Comparison of ENCODE assay signal across 28 mouse cellular contexts in genomic region chr11:98369337-98369736, GRCm38 (mm10). TPM values are rescaled to one million over a fixed set of nuclear protein-coding genes. Genes with fewer than 3 reads are reported as not detected.
DNase-seq lines count a peak whose midpoint lies in the region; ATAC-seq lines count a peak whose summit lies in the region.
"Had no signal": no experiment of that assay in that cellular context is flagged by ENCODE, and none has a peak within 500 bp of the region (broad histone marks: within the 10 kb centered on the region; RNA-seq: fewer than 3 reads in every experiment).

No protein-coding gene starts in this region.

- peak; percentile 51; the same call in 1 of the 2 replicates for ATAC-seq in forebrain, embryonic 14.5 days
- ATAC-seq in midbrain, embryonic 16.5 days = no peak
- ATAC-seq: intestine, embryonic 16.5 days; liver, embryonic 12.5 days had no signal

- no peak overlapping the region for H3K9ac ChIP-seq in forebrain, embryonic 14.5 days (ENCODE audit: low read length)
- no peak overlapping the region for H3K9ac ChIP-seq in midbrain, embryonic 16.5 days (ENCODE audit: low read depth, low read length)
- H3K9ac ChIP-seq: embryonic facial prominence, embryonic 15.5 days; heart, embryonic 13.5 days; hindbrain, embryonic 15.5 days; kidney, embryonic 15.5 days; liver, embryonic 12.5 days had no signal

- peaks cover under 1% of the 10 kb centered on the region for H3K36me3 ChIP-seq in forebrain, embryonic 14.5 days (ENCODE audit: control insufficient read depth, insufficient read depth, low read length)
- peaks cover 11% of the 10 kb centered on the region for H3K36me3 ChIP-seq in forebrain, embryonic 10.5 days (replicated peaks)
- H3K36me3 ChIP-seq in midbrain, embryonic 16.5 days (ENCODE audit: control insufficient read depth, insufficient read depth, low read length) = no peaks in the 10 kb centered on the region
- H3K36me3 ChIP-seq: embryonic facial prominence, embryonic 15.5 days; hindbrain, embryonic 15.5 days had no signal

- H3K4me3 ChIP-seq in forebrain, embryonic 14.5 days (ENCODE audit: low read depth, low read length) = no peak overlapping the region
- no peak overlapping the region for H3K4me3 ChIP-seq in forebrain, embryonic 10.5 days
- no peak overlapping the region for H3K4me3 ChIP-seq in midbrain, embryonic 16.5 days (ENCODE audit: low read depth, low read length)
- H3K4me3 ChIP-seq: embryonic facial prominence, embryonic 15.5 days; gastrocnemius, adult 2 months; heart, embryonic 13.5 days; hindbrain, embryonic 15.5 days; kidney, embryonic 15.5 days; liver, embryonic 12.5 days; megakaryocyte, embryonic 14.5 days had no signal

- no peaks in the 10 kb centered on the region for H3K9me3 ChIP-seq in forebrain, embryonic 14.5 days (replicated peaks; ENCODE audit: control insufficient read depth, low read length)
- H3K9me3 ChIP-seq in forebrain, embryonic 10.5 days = no peaks in the 10 kb centered on the region
- no peaks in the 10 kb centered on the region for H3K9me3 ChIP-seq in midbrain, embryonic 16.5 days (replicated peaks; ENCODE audit: control insufficient read depth, low read length, poor library complexity, severe bottlenecking)
- H3K9me3 ChIP-seq: embryonic facial prominence, embryonic 15.5 days; heart, embryonic 13.5 days; hindbrain, embryonic 15.5 days; kidney, embryonic 15.5 days; liver, embryonic 12.5 days; megakaryocyte, embryonic 14.5 days had no signal

- peak overlapping the region; percentile 49 for H3K27ac ChIP-seq in forebrain, embryonic 14.5 days (ENCODE audit: low read depth, low read length)
- no peak overlapping the region for H3K27ac ChIP-seq in forebrain, embryonic 10.5 days
- no peak overlapping the region for H3K27ac ChIP-seq in midbrain, embryonic 16.5 days (ENCODE audit: low read length)
- H3K27ac ChIP-seq: embryonic facial prominence, embryonic 15.5 days; hindbrain, embryonic 15.5 days; kidney, embryonic 15.5 days; liver, embryonic 12.5 days had no signal

- H3K4me2 ChIP-seq in forebrain, embryonic 14.5 days (ENCODE audit: low read length) = no peak overlapping the region
- H3K4me2 ChIP-seq in midbrain, embryonic 16.5 days (ENCODE audit: low read length) = no peak overlapping the region
- H3K4me2 ChIP-seq: embryonic facial prominence, embryonic 15.5 days; heart, embryonic 13.5 days; hindbrain, embryonic 15.5 days; kidney, embryonic 15.5 days; liver, embryonic 12.5 days had no signal

- DNase-seq in forebrain, embryonic 14.5 days (ENCODE audit: low spot score) = peak; percentile 71
- no peak for DNase-seq in forebrain, embryonic 10.5 days (ENCODE audit: extremely low spot score, low spot score)
- peak; percentile 71 for DNase-seq in layer of hippocampus, adult 9-11 months
- DNase-seq in layer of hippocampus, postnatal 36 days = no peak
- DNase-seq in cerebellum, adult 9-11 months = peak; percentile 77
- DNase-seq in telencephalon, adult 2 months (ENCODE audit: low read depth, low spot score) = peak; percentile 64
- DNase-seq: adrenal gland, postnatal 36 days; B cell, adult 2 months; gastrocnemius, adult 2 months; heart, postnatal 36 days; lung, adult 2 months; right cerebral cortex, postnatal 25 days had no signal

- peaks cover 18% of the 10 kb centered on the region for H3K4me1 ChIP-seq in forebrain, embryonic 14.5 days (ENCODE audit: control insufficient read depth, insufficient read depth, low read length)
- H3K4me1 ChIP-seq in forebrain, embryonic 10.5 days = peaks cover 32% of the 10 kb centered on the region
- peaks cover 7% of the 10 kb centered on the region for H3K4me1 ChIP-seq in midbrain, embryonic 16.5 days (ENCODE audit: control insufficient read depth, insufficient read depth, low read length)

- H3K27me3 ChIP-seq in forebrain, embryonic 14.5 days (replicated peaks; ENCODE audit: control insufficient read depth, insufficient read depth, low read length) = no peaks in the 10 kb centered on the region
- no peaks in the 10 kb centered on the region for H3K27me3 ChIP-seq in forebrain, embryonic 10.5 days (ENCODE audit: poor library complexity, severe bottlenecking)
- H3K27me3 ChIP-seq in midbrain, embryonic 16.5 days (ENCODE audit: control insufficient read depth, insufficient read depth, low read depth, low read length) = no peaks in the 10 kb centered on the region
- H3K27me3 ChIP-seq: embryonic facial prominence, embryonic 15.5 days; heart, embryonic 13.5 days; hindbrain, embryonic 15.5 days; kidney, embryonic 15.5 days; liver, embryonic 12.5 days; megakaryocyte, embryonic 14.5 days had no signal

- 64% methylated on average over 6 of the region's 6 CpGs for WGBS in forebrain, embryonic 14.5 days
- 80% methylated on average over 6 of the region's 6 CpGs for WGBS in forebrain, embryonic 10.5 days
- WGBS in midbrain, embryonic 16.5 days = 84% methylated on average over 6 of the region's 6 CpGs

RNA-seq across cellular contexts. Expression of gene Stard3, which starts 11.2 kb away (rescaled TPM):
- 43.8 and 46.6 TPM in 2 replicates for polyA plus RNA-seq in forebrain, embryonic 14.5 days (2014; fragmentation: Nextera tagmentation; extraction: Ambion mirVana)
- 39.8 and 41.0 TPM in 2 replicates for polyA plus RNA-seq in forebrain, embryonic 10.5 days (2016; fragmentation: Nextera tagmentation; extraction: Ambion mirVana)
- total RNA-seq in layer of hippocampus, postnatal 36 days (2021) = 10 to 100 TPM; 31.3 to 34.5 TPM
- 32.9 and 37.0 TPM in 2 replicates for polyA plus RNA-seq in midbrain, embryonic 16.5 days (2015; fragmentation: Nextera tagmentation; extraction: Ambion mirVana)

RNA-seq across cellular contexts. Expression of gene Tcap, which starts 14.3 kb away (rescaled TPM):
- polyA plus RNA-seq in forebrain, embryonic 14.5 days (2014; fragmentation: Nextera tagmentation; extraction: Ambion mirVana) = 0.23 TPM in 1 of 2 replicates, not detected in the other
- 0.15 TPM in 1 of 2 replicates, not detected in the other for polyA plus RNA-seq in forebrain, embryonic 10.5 days (2016; fragmentation: Nextera tagmentation; extraction: Ambion mirVana)
- total RNA-seq in layer of hippocampus, postnatal 36 days (2021) = 1 to 10 TPM in 1 of 2 experiments, under 1 TPM in 1; 0.83 to 1.4 TPM
- 0.22 TPM in 1 of 2 replicates, not detected in the other for polyA plus RNA-seq in midbrain, embryonic 16.5 days (2015; fragmentation: Nextera tagmentation; extraction: Ambion mirVana)
- total RNA-seq: granulocyte monocyte progenitor cell, adult 5-6 weeks; midbrain, postnatal 0 days; neutrophil, adult 5-6 weeks had no signal
- polyA plus RNA-seq: hindbrain, embryonic 15.5 days; liver, embryonic 12.5 days; midbrain, postnatal 0 days; thymus, postnatal 0 days had no signal

RNA-seq across cellular contexts. Expression of gene Pnmt, which starts 16.9 kb away (rescaled TPM):
- polyA plus RNA-seq in forebrain, embryonic 14.5 days (2014; fragmentation: Nextera tagmentation; extraction: Ambion mirVana) = 0.32 and 0.36 TPM in 2 replicates
- polyA plus RNA-seq in forebrain, embryonic 10.5 days (2016; fragmentation: Nextera tagmentation; extraction: Ambion mirVana) = not detected in 2 replicates
- total RNA-seq in layer of hippocampus, postnatal 36 days (2021) = not detected
- 1.5 and 1.7 TPM in 2 replicates for polyA plus RNA-seq in midbrain, embryonic 16.5 days (2015; fragmentation: Nextera tagmentation; extraction: Ambion mirVana)
- total RNA-seq: granulocyte monocyte progenitor cell, adult 5-6 weeks; neutrophil, adult 5-6 weeks had no signal
- polyA plus RNA-seq: large intestine, adult 2 months; liver, embryonic 12.5 days; spleen, adult 2 months; stomach, embryonic 14.5 days; urinary bladder, adult 2 months had no signal

RNA-seq across cellular contexts. Expression of gene Ppp1r1b, which starts 21.1 kb away (rescaled TPM):
- polyA plus RNA-seq in forebrain, embryonic 14.5 days (2014; fragmentation: Nextera tagmentation; extraction: Ambion mirVana) = 33.1 and 42.2 TPM in 2 replicates
- 0.23 and 0.41 TPM in 2 replicates for polyA plus RNA-seq in forebrain, embryonic 10.5 days (2016; fragmentation: Nextera tagmentation; extraction: Ambion mirVana)
- 10 to 100 TPM; 48.8 to 50.8 TPM for total RNA-seq in layer of hippocampus, postnatal 36 days (2021)
- 2.4 and 2.9 TPM in 2 replicates for polyA plus RNA-seq in midbrain, embryonic 16.5 days (2015; fragmentation: Nextera tagmentation; extraction: Ambion mirVana)
- total RNA-seq: adrenal gland, postnatal 36 days; gastrocnemius, adult 2 months; granulocyte monocyte progenitor cell, adult 5-6 weeks; neutrophil, adult 5-6 weeks had no signal

RNA-seq across cellular contexts. Expression of gene Pgap3, which starts 31.0 kb away (rescaled TPM):
- 6.1 and 6.9 TPM in 2 replicates for polyA plus RNA-seq in forebrain, embryonic 14.5 days (2014; fragmentation: Nextera tagmentation; extraction: Ambion mirVana)
- polyA plus RNA-seq in forebrain, embryonic 10.5 days (2016; fragmentation: Nextera tagmentation; extraction: Ambion mirVana) = 10.0 and 10.1 TPM in 2 replicates
- total RNA-seq in layer of hippocampus, postnatal 36 days (2021) = 1 to 10 TPM; 8.3 to 8.4 TPM
- polyA plus RNA-seq in midbrain, embryonic 16.5 days (2015; fragmentation: Nextera tagmentation; extraction: Ambion mirVana) = 7.4 and 8.6 TPM in 2 replicates

Comparison
In these comparisons a context has a peak if more than half of its experiments do, and no peak if none do; other contexts are left out.
1. DNase-seq: peak in forebrain, embryonic 14.5 days (single experiment), layer of hippocampus, adult 9-11 months (single experiment), cerebellum, adult 9-11 months (single experiment) and telencephalon, adult 2 months (single experiment); none in forebrain, embryonic 10.5 days (single experiment) and layer of hippocampus, postnatal 36 days (0 of 2).